Mouse (Mus musculus): ENCODE results near the gene E330009J07Rik.

E330009J07Rik gene

GRCm38 (mm10) chr6:40429521-40429931 is 6.4 kb downstream of the E330009J07Rik start:
- DNase-seq = no peak

- no peak for DNase-seq
Observed at GRCm38 (mm10) chr6:40428696-40429095, 7.2 kb downstream of the E330009J07Rik start.

- no peak for DNase-seq
Observed at GRCm38 (mm10) chr6:40427441-40427840, 8.5 kb downstream of the E330009J07Rik start.

- DNase-seq = peak; percentile 59
Observed at GRCm38 (mm10) chr6:40423774-40424173, 12.2 kb downstream of the E330009J07Rik start.

GRCm38 (mm10) chr6:40423013-40423412 is 12.9 kb downstream of the E330009J07Rik start:
- DNase-seq = no peak

GRCm38 (mm10) chr6:40421099-40421498 is 14.8 kb downstream of the E330009J07Rik start:
- no peak for DNase-seq

GRCm38 (mm10) chr6:40418386-40418785 is 17.5 kb downstream of the E330009J07Rik start:
- no peak for DNase-seq

GRCm38 (mm10) chr6:40415799-40416198 is 20.1 kb downstream of the E330009J07Rik start:
- no peak for DNase-seq

GRCm38 (mm10) chr6:40413565-40413964 is 22.4 kb downstream of the E330009J07Rik start:
- DNase-seq = no peak

- DNase-seq = no peak
Observed at GRCm38 (mm10) chr6:40413046-40413445, 22.9 kb downstream of the E330009J07Rik start.

- no peak for DNase-seq
Observed at GRCm38 (mm10) chr6:40411085-40411484, 24.9 kb downstream of the E330009J07Rik start.

- no peak for DNase-seq
Observed at GRCm38 (mm10) chr6:40403640-40404285, 32.2 kb downstream of the E330009J07Rik start.

- no peak for DNase-seq
Observed at GRCm38 (mm10) chr6:40402031-40402430, 33.9 kb downstream of the E330009J07Rik start.

- peak; percentile 41 for DNase-seq
Observed at GRCm38 (mm10) chr6:40393213-40393612, 42.7 kb downstream of the E330009J07Rik start.

- no peak for DNase-seq
Observed at GRCm38 (mm10) chr6:40390975-40391374, 45.0 kb downstream of the E330009J07Rik start.

- no peak for DNase-seq
Observed at GRCm38 (mm10) chr6:40388660-40389059, 47.3 kb downstream of the E330009J07Rik start.

GRCm38 (mm10) chr6:40385682-40386081 is 50.3 kb downstream of the E330009J07Rik start:
- DNase-seq = no peak

- DNase-seq = no peak
Observed at GRCm38 (mm10) chr6:40381908-40382307, 54.0 kb downstream of the E330009J07Rik start.

GRCm38 (mm10) chr6:40380181-40380580 is 55.8 kb downstream of the E330009J07Rik start:
- DNase-seq = no peak

- no peak for DNase-seq
Observed at GRCm38 (mm10) chr6:40371031-40371430, 64.9 kb downstream of the E330009J07Rik start.

- DNase-seq = no peak
Observed at GRCm38 (mm10) chr6:40353360-40353759, 82.6 kb downstream of the E330009J07Rik start.
